In genomic region chr2:145196043-145196442, GRCm38 (mm10) we compare ENCODE assay signal across 15 mouse cellular contexts. TPM values are rescaled to one million over a fixed set of nuclear protein-coding genes. Genes with fewer than 3 reads are reported as not detected.
DNase-seq lines count a peak whose midpoint lies in the region; ATAC-seq and TF ChIP-seq lines count a peak whose summit lies in the region.
"Had no signal": no experiment of that assay in that cellular context is flagged by ENCODE, and none has a peak within 500 bp of the region (broad histone marks: within the 10 kb centered on the region; RNA-seq: fewer than 3 reads in every experiment).

No protein-coding gene starts in this region.

- H3K36me3 ChIP-seq in heart, adult 2 months (ENCODE audit: control insufficient read depth, insufficient read depth, low read length), result no peaks in the 10 kb centered on the region
- no peaks in the 10 kb centered on the region for H3K36me3 ChIP-seq in midbrain, postnatal 0 days (ENCODE audit: insufficient read depth, low read length)
- H3K36me3 ChIP-seq in midbrain, embryonic 15.5 days (replicated peaks), result no peaks in the 10 kb centered on the region
- no peaks in the 10 kb centered on the region for H3K36me3 ChIP-seq in midbrain, embryonic 10.5 days
- H3K36me3 ChIP-seq: embryonic facial prominence, embryonic 15.5 days; forebrain, embryonic 15.5 days; limb, embryonic 10.5 days had no signal

- H3K9ac ChIP-seq in heart, adult 2 months (ENCODE audit: low read depth, low read length), result no peak overlapping the region
- H3K9ac ChIP-seq in midbrain, postnatal 0 days (replicated peaks; ENCODE audit: low read length, poor library complexity, severe bottlenecking), result no peak overlapping the region
- H3K9ac ChIP-seq in midbrain, embryonic 15.5 days, result no peak overlapping the region
- H3K9ac ChIP-seq: embryonic facial prominence, embryonic 15.5 days; forebrain, embryonic 15.5 days had no signal

- DNase-seq in heart, adult 2 months, result no peak
- no peak for DNase-seq in heart, adult 18-20 months
- DNase-seq in midbrain, postnatal 0 days (ENCODE audit: low spot score), result no peak
- peak; percentile 33 to 36 for DNase-seq in left cerebral cortex, adult 9 months (ENCODE audit: low spot score in 2 of 2)
- DNase-seq in telencephalon, adult 2 months (ENCODE audit: low read depth, low spot score), result peak; percentile 71
- no peak for DNase-seq in midbrain, embryonic 10.5 days (ENCODE audit: low spot score)
- DNase-seq in adipocyte (ENCODE audit: low spot score), result no peak
- DNase-seq: B cell, adult 2 months; cerebellum, postnatal 36 days; kidney, adult 11 months; lung, adult 2 months had no signal

- no peaks in the 10 kb centered on the region for H3K4me1 ChIP-seq in heart, adult 2 months (ENCODE audit: control insufficient read depth, insufficient read depth, low read length)
- H3K4me1 ChIP-seq in midbrain, postnatal 0 days (ENCODE audit: insufficient read depth, low read length), result no peaks in the 10 kb centered on the region
- no peaks in the 10 kb centered on the region for H3K4me1 ChIP-seq in midbrain, embryonic 15.5 days
- no peaks in the 10 kb centered on the region for H3K4me1 ChIP-seq in midbrain, embryonic 10.5 days
- H3K4me1 ChIP-seq: embryonic facial prominence, embryonic 15.5 days; forebrain, embryonic 15.5 days; limb, embryonic 10.5 days had no signal

- H3K27ac ChIP-seq in heart, adult 2 months, result no peak overlapping the region
- H3K27ac ChIP-seq in midbrain, postnatal 0 days (ENCODE audit: low read depth, low read length), result no peak overlapping the region
- no peak overlapping the region for H3K27ac ChIP-seq in midbrain, embryonic 15.5 days
- H3K27ac ChIP-seq in midbrain, embryonic 10.5 days (replicated peaks), result no peak overlapping the region
- H3K27ac ChIP-seq: embryonic facial prominence, embryonic 15.5 days; forebrain, embryonic 15.5 days; limb, embryonic 10.5 days had no signal

- TF ChIP-seq POLR2A in heart, adult 2 months (IDR thresholded peaks at IDR 0.05; ENCODE audit: insufficient read depth, low read depth, low read length), result no peak

- intact Hi-C loops in heart, adult 2 months (cut with DNase I), result no loop called here

- no peak overlapping the region for H3K4me2 ChIP-seq in midbrain, postnatal 0 days (ENCODE audit: low read depth, low read length, poor library complexity, severe bottlenecking)
- H3K4me2 ChIP-seq in midbrain, embryonic 15.5 days, result no peak overlapping the region
- H3K4me2 ChIP-seq: embryonic facial prominence, embryonic 15.5 days; forebrain, embryonic 15.5 days had no signal

- no peaks in the 10 kb centered on the region for H3K9me3 ChIP-seq in midbrain, postnatal 0 days (ENCODE audit: low read length)
- H3K9me3 ChIP-seq in midbrain, embryonic 15.5 days, result no peaks in the 10 kb centered on the region
- no peaks in the 10 kb centered on the region for H3K9me3 ChIP-seq in midbrain, embryonic 10.5 days (replicated peaks)
- H3K9me3 ChIP-seq: embryonic facial prominence, embryonic 15.5 days; forebrain, embryonic 15.5 days; limb, embryonic 10.5 days had no signal

- no peak for TF ChIP-seq EP300 in heart, adult 2 months (IDR thresholded peaks at IDR 0.05; ENCODE audit: insufficient read depth, low read depth, low read length)

- H3K27me3 ChIP-seq in heart, adult 2 months (ENCODE audit: control insufficient read depth, insufficient read depth, low read length), result no peaks in the 10 kb centered on the region
- H3K27me3 ChIP-seq in midbrain, postnatal 0 days (ENCODE audit: insufficient read depth, low read length), result no peaks in the 10 kb centered on the region
- no peaks in the 10 kb centered on the region for H3K27me3 ChIP-seq in midbrain, embryonic 15.5 days (replicated peaks)
- H3K27me3 ChIP-seq in midbrain, embryonic 10.5 days (ENCODE audit: low read depth, poor library complexity, severe bottlenecking), result no peaks in the 10 kb centered on the region
- H3K27me3 ChIP-seq: embryonic facial prominence, embryonic 15.5 days; forebrain, embryonic 15.5 days had no signal

- WGBS in heart, adult 2 months, result 57% methylated on average over 3 of the region's 3 CpGs
- WGBS in midbrain, postnatal 0 days, result 62% methylated on average over 3 of the region's 3 CpGs
- WGBS in midbrain, embryonic 15.5 days, result 69% methylated on average over 3 of the region's 3 CpGs
- WGBS in midbrain, embryonic 10.5 days, result 80% methylated on average over 3 of the region's 3 CpGs

- no peak overlapping the region for H3K4me3 ChIP-seq in heart, adult 2 months
- no peak overlapping the region for H3K4me3 ChIP-seq in midbrain, postnatal 0 days (ENCODE audit: low read depth, low read length)
- no peak overlapping the region for H3K4me3 ChIP-seq in midbrain, embryonic 15.5 days
- H3K4me3 ChIP-seq in midbrain, embryonic 10.5 days, result no peak overlapping the region
- H3K4me3 ChIP-seq: embryonic facial prominence, embryonic 15.5 days; forebrain, embryonic 15.5 days; limb, embryonic 10.5 days had no signal

- TF ChIP-seq CTCF in heart, adult 2 months (IDR thresholded peaks at IDR 0.05), result 0 out of 2 replicates have a peak, but pooled peaks have one; percentile 2
- TF ChIP-seq CTCF in midbrain, postnatal 0 days (IDR thresholded peaks at IDR 0.05), result 0 out of 2 replicates have a peak, but pooled peaks have one; percentile 14

- no peak for ATAC-seq in midbrain, postnatal 0 days (ENCODE audit: low FRiP score)
- ATAC-seq in midbrain, embryonic 15.5 days (replicated peaks), result no peak
- ATAC-seq: forebrain, embryonic 15.5 days had no signal

- no peaks in the 10 kb centered on the region for H3K79me2 ChIP-seq in heart, adult 2 months (replicated peaks; ENCODE audit: control insufficient read depth, insufficient read depth, low read length)

RNA-seq across cellular contexts. Expression of gene Slc24a3, which starts 28.5 kb away (rescaled TPM):
- total RNA-seq in heart, adult 2 months (2021), result 1 to 10 TPM; 2.7 to 2.8 TPM
- 3.3 and 3.6 TPM in 2 replicates for polyA plus RNA-seq in heart, adult 2 months (2012; rRNA removed)
- total RNA-seq in heart, adult 18-20 months (2021), result 1 to 10 TPM; 1.7 to 4.3 TPM
- total RNA-seq in midbrain, postnatal 0 days (2014; rRNA removed), result 65.7 and 68.8 TPM in 2 replicates
- 33.9 and 34.5 TPM in 2 replicates for polyA plus RNA-seq in midbrain, postnatal 0 days (2015; fragmentation: Nextera tagmentation; extraction: Ambion mirVana)
- polyA plus RNA-seq in midbrain, embryonic 15.5 days (2015; fragmentation: Nextera tagmentation; extraction: Ambion mirVana), result 17.4 and 19.6 TPM in 2 replicates
- 0.64 and 1.0 TPM in 2 replicates for polyA plus RNA-seq in midbrain, embryonic 10.5 days (2016; fragmentation: Nextera tagmentation; extraction: Ambion mirVana)

Comparison
In these comparisons a context has a peak if more than half of its experiments do, and no peak if none do; other contexts are left out.
1. DNase-seq: peak in left cerebral cortex, adult 9 months (2 of 2) and telencephalon, adult 2 months (single experiment); none in heart, adult 2 months (0 of 2), heart, adult 18-20 months (0 of 2), midbrain, postnatal 0 days (single experiment), midbrain, embryonic 10.5 days (single experiment) and adipocyte (single experiment).